ENCODE assay signal across 30 mouse cellular contexts in genomic region chr5:74955565-74955964, GRCm38 (mm10).
"Had no signal": no experiment of that assay in that cellular context is flagged by ENCODE, and none has a peak within 500 bp of the region (broad histone marks: within the 10 kb centered on the region; RNA-seq: fewer than 3 reads in every experiment).

No protein-coding gene starts in this region.

- H3K4me2 ChIP-seq: limb, embryonic 15.5 days; liver, embryonic 11.5 days; liver, embryonic 12.5 days; liver, embryonic 13.5 days; liver, embryonic 15.5 days; lung, embryonic 15.5 days; midbrain, embryonic 12.5 days; midbrain, embryonic 13.5 days; neural tube, embryonic 12.5 days had no signal

- H3K9ac ChIP-seq: limb, embryonic 12.5 days; limb, embryonic 13.5 days; limb, embryonic 15.5 days; liver, embryonic 12.5 days; liver, embryonic 13.5 days; liver, embryonic 14.5 days; liver, embryonic 15.5 days; liver, postnatal 0 days; lung, embryonic 14.5 days; lung, embryonic 15.5 days; midbrain, embryonic 12.5 days; midbrain, embryonic 13.5 days; midbrain, embryonic 15.5 days; neural tube, embryonic 12.5 days had no signal

- H3K9me3 ChIP-seq: limb, embryonic 10.5 days; limb, embryonic 12.5 days; limb, embryonic 13.5 days; limb, embryonic 15.5 days; liver, embryonic 12.5 days; liver, embryonic 13.5 days; liver, embryonic 15.5 days; lung, embryonic 15.5 days; midbrain, embryonic 10.5 days; midbrain, embryonic 12.5 days; midbrain, embryonic 13.5 days; midbrain, embryonic 15.5 days; neural tube, embryonic 12.5 days had no signal

- H3K4me1 ChIP-seq: liver, embryonic 12.5 days; liver, embryonic 13.5 days; liver, embryonic 15.5 days; lung, embryonic 15.5 days; midbrain, embryonic 12.5 days; neural tube, embryonic 12.5 days had no signal

- H3K36me3 ChIP-seq: limb, embryonic 10.5 days; limb, embryonic 12.5 days; limb, embryonic 13.5 days; limb, embryonic 15.5 days; liver, embryonic 12.5 days; liver, embryonic 13.5 days; liver, embryonic 15.5 days; lung, embryonic 15.5 days; midbrain, embryonic 10.5 days; midbrain, embryonic 12.5 days; midbrain, embryonic 13.5 days; midbrain, embryonic 15.5 days; neural tube, embryonic 12.5 days had no signal

- DNase-seq: left cerebral cortex, postnatal 4 days; liver; liver, embryonic 13.5 days; liver, postnatal 0 days; lung, adult 18-20 months; lung, adult 2 months; lung, embryonic 14.5 days; lung, postnatal 10 days; lung, postnatal 14 days; lung, postnatal 36 days; lung, postnatal 4 days had no signal

- H3K27ac ChIP-seq: left cerebral cortex, adult 2 months; limb, embryonic 10.5 days; limb, embryonic 15.5 days; liver, embryonic 12.5 days; liver, embryonic 13.5 days; liver, embryonic 14.5 days; liver, embryonic 15.5 days; lung, embryonic 15.5 days; macrophage; midbrain, embryonic 10.5 days; midbrain, embryonic 12.5 days; midbrain, embryonic 13.5 days; midbrain, embryonic 15.5 days; neural tube, embryonic 12.5 days had no signal

- H3K4me3 ChIP-seq: left cerebral cortex, adult 2 months; limb, embryonic 15.5 days; liver, embryonic 12.5 days; liver, embryonic 13.5 days; liver, embryonic 15.5 days; lung, embryonic 15.5 days; megakaryocyte, embryonic 14.5 days; midbrain, embryonic 10.5 days; midbrain, embryonic 12.5 days; midbrain, embryonic 13.5 days; midbrain, embryonic 15.5 days; myocyte; neural tube, embryonic 12.5 days had no signal

- ATAC-seq: liver, embryonic 12.5 days; liver, postnatal 0 days; lung, postnatal 0 days; midbrain, embryonic 13.5 days; midbrain, embryonic 15.5 days had no signal
